Mouse (Mus musculus) testis, adult 2 months (tissue): ENCODE data around the gene Dlg2. TPM values are rescaled to one million over a fixed set of nuclear protein-coding genes. Genes with fewer than 3 reads are reported as not detected.

Experiments
- H3K27ac ChIP-seq: fragments of 200-500 bp; 2 replicates; pipeline ENCODE4 v1.5.1; 2012; ENCODE audit warnings: low read depth, low read length; ENCODE audit not compliant: control insufficient read depth, insufficient read depth
- H3K27me3 ChIP-seq: fragments of 200-500 bp; 2 replicates; pipeline ENCODE4 v1.6.1; 2012; ENCODE audit warnings: mild to moderate bottlenecking, low read length, moderate library complexity; ENCODE audit not compliant: control insufficient read depth, insufficient read depth
- H3K36me3 ChIP-seq: fragments of 200-500 bp; 2 replicates; pipeline ENCODE4 v1.6.1; 2012; ENCODE audit warnings: mild to moderate bottlenecking, low read length; ENCODE audit not compliant: control insufficient read depth, insufficient read depth
- H3K4me1 ChIP-seq: fragments of 200-500 bp; 2 replicates; pipeline ENCODE4 v1.6.1; 2012; ENCODE audit warnings: low read length; ENCODE audit not compliant: control insufficient read depth, insufficient read depth
- H3K4me3 ChIP-seq: fragments of 200-500 bp; 2 replicates; pipeline ENCODE4 v1.5.1; 2012; ENCODE audit warnings: low read depth, mild to moderate bottlenecking, low read length, moderate library complexity, mixed read lengths; ENCODE audit not compliant: control insufficient read depth
- CTCF ChIP-seq: fragments of 200-500 bp; IDR thresholded peaks from 2 replicates; pipeline ENCODE4 v1.5.1; 2012; ENCODE audit warnings: low read depth, mild to moderate bottlenecking, inconsistent platforms, low read length, moderate library complexity; ENCODE audit not compliant: control insufficient read depth, insufficient read depth, insufficient replicate concordance
- POLR2A ChIP-seq: fragments of 200-500 bp; IDR thresholded peaks from 2 replicates; pipeline ENCODE4 v1.6.1; 2012; ENCODE audit warnings: low read depth, mild to moderate bottlenecking, inconsistent platforms, low read length, moderate library complexity; ENCODE audit not compliant: control insufficient read depth
- polyA plus RNA-seq: library from polyadenylated mRNA; depleted of rRNA; stranded (reverse); fragments of >200 nt; gene quantifications from 2 replicates; pipeline ENCODE4 v1.2.3, GENCODE M21; 2012; rRNA removed

Gene Dlg2
- polyA plus RNA-seq, 1 experiment: 13.3 TPM

GRCm38 (mm10) chr7:92492262-92492661 lies 2015.8 kb downstream of the Dlg2 start:
- TF ChIP-seq CTCF (no peak), POLR2A (no peak)
- Histone ChIP-seq H3K36me3 (no peaks in the 10 kb centered on the region), H3K27ac (no peak overlapping the region), H3K4me1 (no peaks in the 10 kb centered on the region), H3K4me3 (no peak overlapping the region), H3K27me3 (no peaks in the 10 kb centered on the region)

DNA sequence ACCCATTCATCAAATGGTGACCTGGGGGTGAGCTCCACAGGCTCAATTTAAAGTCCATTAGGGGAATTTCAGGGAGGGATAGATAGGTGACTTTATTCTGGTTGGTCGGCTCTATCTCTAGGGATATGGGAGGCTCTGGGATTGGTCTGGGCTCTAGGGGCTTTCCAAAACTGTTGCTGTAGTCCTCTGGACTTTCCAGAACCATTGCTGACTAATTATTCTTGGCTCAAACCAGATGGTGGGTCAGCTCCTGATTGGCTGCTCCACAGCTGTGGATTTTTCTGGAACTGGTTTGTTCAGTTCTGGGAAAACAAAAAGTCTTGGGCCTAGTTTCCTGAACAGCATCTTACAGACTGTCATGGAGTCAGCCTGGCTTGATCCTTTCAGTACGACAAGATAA lies 2017.0 kb downstream of the Dlg2 start:
- H3K27me3 ChIP-seq: no peaks in the 10 kb centered on the region
- no peak for TF ChIP-seq CTCF
- TF ChIP-seq POLR2A: no peak

More for the DNA sequence above, 2017.0 kb downstream of the Dlg2 start:
- no peak overlapping the region for H3K4me3 ChIP-seq
- no peaks in the 10 kb centered on the region for H3K4me1 ChIP-seq
- no peak overlapping the region for H3K27ac ChIP-seq
- no peaks in the 10 kb centered on the region for H3K36me3 ChIP-seq

Other genes with a start within 250 kb of the Dlg2 start
- gene Ccdc83, start 210.9 kb upstream of the Dlg2 start, polyA plus RNA-seq: 23.8 and 24.6 TPM in 2 replicates
- gene Sytl2, start 174.4 kb upstream of the Dlg2 start, polyA plus RNA-seq: 1.2 and 1.7 TPM in 2 replicates
- 68.5 and 74.4 TPM in 2 replicates for gene Ccdc89, start 50.1 kb upstream of the Dlg2 start, polyA plus RNA-seq
- 21.7 and 24.6 TPM in 2 replicates for gene Crebzf, start 33.9 kb upstream of the Dlg2 start, polyA plus RNA-seq
- gene Tmem126a, start 19.4 kb upstream of the Dlg2 start, polyA plus RNA-seq: 13.5 and 16.1 TPM in 2 replicates
- 1.5 and 1.7 TPM in 2 replicates for gene Tmem126b, start 671 bp upstream of the Dlg2 start, polyA plus RNA-seq